Mouse (Mus musculus) cerebral cortex, adult 2 months (tissue): Measurements from ENCODE around the gene Cdca8.

Experiments
- WGBS: fragments of 180-500 bp; shearing (Covaris S2); methylation state at CpG from one replicate; pipeline ENCODE4 v1.1.7; 2018; 5-methylcytosine and 5-hydroxymethylcytosine counted together

Gene Cdca8

DNA sequence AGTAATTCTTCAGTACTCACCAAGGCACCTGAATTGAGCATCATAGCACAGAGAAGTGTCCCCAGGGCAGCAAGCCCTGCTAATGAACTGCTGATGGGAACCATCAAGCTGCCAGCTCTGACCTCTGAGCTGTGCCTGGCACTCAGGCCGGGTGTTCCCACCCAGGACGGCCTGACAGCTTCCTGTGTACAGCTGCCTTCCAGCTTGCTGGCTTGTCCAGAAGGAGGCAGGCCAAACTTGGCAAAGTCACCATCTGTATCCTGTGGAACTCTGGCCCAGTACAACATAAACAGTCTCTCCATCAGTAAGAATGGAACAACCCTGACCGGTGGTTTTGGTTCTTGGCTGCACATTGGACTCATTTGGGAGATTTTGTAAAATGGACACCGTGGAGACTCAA lies 14.4 kb upstream of the Cdca8 start:
- WGBS, result 50% methylated on average over 4 of the region's 4 CpGs

DNA sequence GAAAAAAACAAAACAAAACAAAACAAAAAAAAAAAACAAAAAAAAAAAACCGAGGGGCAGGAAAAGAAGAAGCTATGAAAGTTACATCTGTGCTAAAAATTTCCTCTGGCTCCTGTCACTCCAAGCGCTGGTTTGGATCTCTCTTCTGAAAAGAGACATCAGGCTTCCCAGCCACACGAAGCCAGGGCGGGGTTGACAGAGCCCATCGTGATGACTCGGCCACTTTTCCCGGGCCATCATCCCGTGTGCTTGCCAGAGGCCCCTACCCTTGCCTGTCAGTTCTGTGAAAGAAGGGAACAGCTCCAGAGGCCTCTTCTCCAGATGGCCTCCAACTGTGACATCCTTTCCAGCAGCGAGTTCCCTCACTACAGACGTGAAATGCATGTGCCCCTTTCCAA lies 11.9 kb upstream of the Cdca8 start:
- WGBS, result 52% methylated on average over 10 of the region's 10 CpGs

DNA sequence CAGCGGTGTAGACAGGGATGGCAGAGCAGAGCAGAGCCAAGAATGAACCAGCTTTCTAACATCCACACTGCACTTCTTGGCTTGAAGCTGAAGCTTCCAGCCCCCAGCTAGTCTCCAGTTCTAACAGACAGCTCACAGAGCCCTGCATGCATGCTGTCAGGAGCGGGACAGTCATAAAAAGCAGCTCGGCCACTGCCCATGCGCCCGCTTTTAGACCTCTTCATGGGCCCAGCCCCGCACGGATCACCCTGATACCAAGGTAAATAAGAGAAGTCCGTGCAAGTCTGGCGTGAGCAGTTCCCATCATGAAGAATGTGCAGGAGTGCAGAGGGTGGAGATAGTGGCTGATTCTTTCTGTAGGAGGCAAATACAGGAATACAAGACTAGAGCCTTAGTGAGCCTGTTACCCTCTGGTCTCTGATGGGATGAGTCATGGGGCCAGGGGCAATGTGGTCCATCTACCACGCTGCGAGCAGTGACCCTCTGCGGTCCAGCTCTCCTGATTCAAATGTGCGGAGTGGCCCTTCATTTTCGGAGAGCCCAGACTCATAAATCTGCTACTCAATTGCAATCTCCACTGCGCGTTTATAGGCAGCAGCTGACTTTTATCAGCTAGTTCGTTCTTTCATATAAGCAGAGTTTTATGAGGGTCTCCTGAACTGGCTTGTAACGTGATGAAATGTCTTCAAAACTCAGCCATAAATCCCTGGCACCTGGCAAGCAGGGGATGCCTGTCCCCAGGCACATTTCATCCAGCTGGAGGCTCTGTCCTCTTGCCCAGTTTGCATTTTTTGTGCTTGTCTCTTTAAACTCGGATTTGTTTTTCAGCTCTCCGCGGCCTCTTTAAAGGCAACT lies 11.3 kb upstream of the Cdca8 start:
- WGBS, result 82% methylated on average over 21 of the region's 21 CpGs

DNA sequence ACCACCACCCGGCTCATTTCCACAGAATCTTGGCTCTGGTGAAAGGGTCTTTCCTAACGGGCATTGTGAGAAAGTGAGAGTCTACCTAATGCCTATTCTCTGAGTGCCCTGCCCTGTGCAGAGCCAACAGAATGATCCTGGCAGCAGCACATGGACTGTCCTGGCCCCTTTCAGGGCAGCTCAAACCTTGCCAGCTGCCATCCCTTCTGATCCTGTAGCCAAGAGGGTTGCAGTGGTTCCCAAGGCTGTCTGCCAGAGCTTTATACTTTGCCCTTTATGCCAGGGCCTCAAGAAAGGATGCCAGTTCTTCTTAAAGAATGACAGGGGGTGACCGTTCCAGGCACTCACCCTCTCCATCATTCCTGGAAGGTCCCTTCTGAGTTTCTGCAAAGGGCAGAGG lies 10.4 kb upstream of the Cdca8 start:
- 76% methylated on average over 3 of the region's 3 CpGs for WGBS

DNA sequence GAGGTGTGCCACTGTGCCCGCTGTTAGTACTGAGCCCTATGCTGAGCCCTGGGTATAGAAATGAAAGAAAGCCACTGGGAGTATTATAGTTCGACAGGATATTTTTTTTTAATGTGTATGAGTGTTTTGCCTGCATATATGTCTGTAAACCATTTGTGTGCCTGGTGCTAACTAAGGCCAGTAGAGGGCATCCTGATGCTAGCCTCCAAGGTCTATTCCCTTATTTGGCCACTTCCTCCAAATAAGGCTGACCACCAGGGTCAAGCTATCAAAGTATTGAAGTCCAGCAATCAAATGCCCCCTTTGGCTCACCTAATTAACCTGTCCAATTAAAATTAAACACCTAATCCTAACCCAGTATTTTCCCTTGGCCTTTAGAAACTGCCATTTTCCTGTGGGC lies 5.8 kb upstream of the Cdca8 start:
- WGBS, result 64% methylated on average over 2 of the region's 2 CpGs

DNA sequence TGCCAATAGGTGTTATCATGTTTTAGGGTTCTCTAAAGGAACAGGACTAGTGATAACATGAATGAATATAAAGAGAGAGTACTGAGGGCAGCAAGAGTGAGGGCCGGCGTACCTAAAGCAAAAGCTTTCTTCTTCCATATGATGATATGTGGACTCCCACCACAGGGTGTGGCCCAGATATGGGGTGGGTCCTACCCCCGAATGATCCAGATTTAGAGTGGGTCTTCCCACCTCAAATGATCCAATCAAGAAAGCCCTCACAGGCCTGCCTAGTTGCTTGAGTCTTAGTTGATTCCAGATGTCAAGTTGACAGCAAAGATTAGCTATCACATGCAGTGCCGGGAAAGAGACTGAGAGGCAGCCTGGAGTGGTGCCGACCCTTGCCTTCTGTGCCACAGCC lies 4.7 kb upstream of the Cdca8 start:
- WGBS, result 82% methylated on average over 5 of the region's 5 CpGs

DNA sequence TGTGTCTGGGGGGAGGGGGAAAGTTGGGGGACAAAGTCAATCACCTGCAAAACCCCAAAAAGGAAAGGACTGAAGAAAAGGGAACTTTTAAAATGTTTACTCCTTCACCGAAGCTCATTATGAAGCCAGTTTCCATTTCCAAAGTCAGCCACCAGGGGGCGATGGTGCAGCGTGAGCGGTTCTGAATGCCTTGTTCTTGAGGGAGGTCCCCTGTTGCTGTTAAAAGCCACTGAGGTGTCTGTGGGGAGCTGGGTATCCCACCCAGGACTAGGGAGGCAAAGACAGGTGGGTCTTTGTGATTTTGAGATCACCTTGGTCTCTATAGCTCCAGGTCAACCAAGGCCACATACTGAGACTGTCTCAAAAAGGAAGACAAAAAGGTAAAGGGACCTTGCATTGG lies 3.9 kb upstream of the Cdca8 start:
- 2% methylated on average over 4 of the region's 4 CpGs for WGBS

DNA sequence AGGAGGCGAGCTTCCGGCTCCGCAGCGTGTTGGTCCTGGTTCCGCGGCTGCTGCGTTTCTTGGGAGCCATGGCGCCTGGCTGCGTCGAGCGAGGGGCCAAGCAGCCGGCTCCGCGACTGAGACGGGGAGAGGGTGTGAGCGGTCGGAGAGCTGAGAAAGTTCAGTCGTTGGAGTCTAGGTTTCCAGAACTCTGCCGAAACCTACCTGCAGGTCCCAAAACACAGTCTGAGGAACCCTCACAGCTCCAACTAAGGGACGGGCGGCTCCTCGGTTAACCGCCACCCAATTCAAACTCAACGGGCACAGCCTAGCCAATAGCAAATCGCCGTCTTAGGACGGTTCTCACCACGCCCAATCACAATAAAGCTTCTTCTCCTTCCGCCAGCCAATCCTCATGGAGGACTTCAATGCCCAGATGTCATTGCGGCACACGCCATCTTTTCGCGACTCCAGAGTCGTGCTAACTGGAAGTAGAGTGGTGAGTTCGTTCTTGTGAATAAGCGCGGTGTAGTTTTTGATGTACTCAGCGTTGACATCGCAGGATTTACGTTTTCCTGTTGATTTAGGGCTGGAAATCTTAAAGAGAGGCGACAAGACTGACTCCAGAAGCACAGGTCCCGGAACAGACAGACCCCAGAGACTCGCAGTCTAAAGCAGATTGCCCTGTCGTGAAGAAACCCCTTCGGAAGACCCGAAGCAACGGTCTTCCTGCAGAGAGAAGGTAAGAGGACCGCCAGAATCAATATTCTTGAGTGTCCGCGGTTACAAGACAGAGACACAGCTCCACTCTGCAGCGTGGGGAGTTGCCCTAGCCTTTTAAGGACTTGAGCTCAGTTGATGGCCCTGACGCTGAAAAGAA lies 2.3 kb downstream of the Cdca8 start, which contains the start of gene 9930104L06Rik:
TSS of gene 9930104L06Rik (plus strand) at position 436 of the 859 bp plus-strand sequence.
- under 1% methylated on average over 52 of the region's 52 CpGs for WGBS

DNA sequence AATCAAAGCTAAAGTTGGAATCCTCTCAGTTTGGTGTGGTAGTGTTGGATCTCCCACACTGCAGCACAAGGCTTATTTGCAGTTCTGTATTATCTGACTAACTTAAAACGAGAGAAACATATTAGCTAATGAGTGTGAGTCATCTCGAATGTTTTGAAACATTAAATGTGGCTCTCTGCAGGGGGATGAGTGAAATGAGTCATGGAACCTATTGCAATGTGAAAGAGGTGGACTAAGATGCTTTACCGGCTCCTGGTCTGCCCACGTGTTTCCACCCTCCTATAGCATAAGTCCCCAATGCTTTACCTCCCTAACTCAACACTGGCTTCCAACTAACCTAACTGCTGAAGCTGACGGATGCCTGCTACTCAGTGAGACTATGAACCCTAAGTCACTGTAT lies 11.0 kb downstream of the Cdca8 start:
- WGBS, result 75% methylated on average over 5 of the region's 5 CpGs

DNA sequence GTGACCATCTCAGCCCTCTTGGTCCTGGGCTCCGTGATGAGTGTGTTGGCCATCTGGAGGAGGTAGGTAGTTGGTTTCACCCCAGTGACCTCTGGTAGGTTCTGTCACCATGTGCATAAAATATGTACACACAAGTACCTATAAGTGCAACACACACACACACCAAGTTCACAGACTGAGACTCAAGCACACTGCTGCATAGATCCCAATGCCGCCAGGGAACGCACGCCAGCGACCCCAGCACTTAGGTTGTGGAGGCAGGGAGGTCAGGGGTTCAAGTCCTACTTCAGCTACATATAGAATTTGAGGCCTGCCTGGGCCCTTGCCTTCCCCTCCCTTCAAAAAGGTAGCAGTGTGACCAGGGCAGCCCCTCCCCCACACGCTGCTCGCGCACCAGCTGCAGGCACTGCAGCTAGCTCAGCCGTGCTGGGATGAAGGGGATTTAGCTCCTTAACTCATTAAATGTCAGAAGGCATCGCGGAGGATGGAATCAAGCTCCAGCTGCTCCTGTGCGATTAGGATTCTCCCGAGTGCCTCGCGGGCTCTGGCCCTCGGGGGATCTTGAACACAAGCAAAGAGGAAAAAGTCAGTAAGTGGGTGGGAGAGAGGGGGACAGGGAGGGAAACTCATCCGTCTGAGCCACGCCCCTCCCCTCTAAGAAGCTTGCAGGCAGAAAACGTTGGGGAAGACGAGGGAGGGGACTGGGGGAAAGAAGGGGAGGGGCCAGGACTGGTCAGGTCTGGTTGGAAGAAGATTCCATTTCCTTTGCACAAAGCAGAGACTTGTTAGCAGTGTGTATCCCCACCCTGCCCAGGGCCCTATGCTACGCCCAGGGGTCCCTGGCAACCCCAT lies 32.9 kb downstream of the Cdca8 start:
- 22% methylated on average over 21 of the region's 21 CpGs for WGBS

DNA sequence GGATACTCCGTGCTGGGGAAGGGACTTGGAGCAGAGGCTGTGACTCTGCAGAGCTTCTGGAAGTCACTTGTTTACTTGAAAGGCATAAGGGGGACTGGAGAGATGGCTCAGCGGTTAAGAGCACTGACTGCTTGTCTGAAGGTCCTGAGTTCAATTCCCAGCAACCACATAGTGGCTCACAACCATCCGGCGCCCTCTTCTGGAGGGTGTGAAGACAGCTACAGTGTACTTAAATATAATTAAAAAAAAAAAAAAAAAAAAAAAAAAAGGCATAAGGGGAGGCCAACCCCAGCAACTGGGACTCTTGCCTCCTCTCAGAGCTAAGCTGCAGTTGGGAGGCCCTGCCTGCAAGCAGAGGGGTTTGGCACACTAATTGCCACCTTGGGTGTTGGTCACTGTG lies 33.7 kb downstream of the Cdca8 start:
- WGBS, result 77% methylated on average over 4 of the region's 4 CpGs

DNA sequence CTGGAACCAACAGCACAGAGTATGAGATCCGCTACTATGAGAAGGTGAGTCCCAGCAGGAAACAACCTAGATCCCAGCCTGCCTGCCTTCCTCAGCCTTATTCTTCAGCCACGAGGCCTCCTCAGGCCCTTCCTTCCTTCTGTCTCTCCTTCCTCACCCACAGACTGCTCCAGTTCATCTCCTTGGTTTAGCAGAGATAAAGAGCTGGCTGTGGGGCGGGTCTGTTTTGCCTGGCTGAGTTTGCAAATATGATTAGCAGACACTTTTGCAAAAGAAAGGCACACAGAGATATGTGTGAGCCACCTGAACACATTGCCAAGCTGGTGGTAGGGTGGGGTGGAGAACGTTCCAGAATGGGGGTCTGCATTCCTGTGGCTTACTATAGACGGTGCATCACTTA lies 39.2 kb downstream of the Cdca8 start:
- WGBS, result 74% methylated on average over 5 of the region's 5 CpGs

DNA sequence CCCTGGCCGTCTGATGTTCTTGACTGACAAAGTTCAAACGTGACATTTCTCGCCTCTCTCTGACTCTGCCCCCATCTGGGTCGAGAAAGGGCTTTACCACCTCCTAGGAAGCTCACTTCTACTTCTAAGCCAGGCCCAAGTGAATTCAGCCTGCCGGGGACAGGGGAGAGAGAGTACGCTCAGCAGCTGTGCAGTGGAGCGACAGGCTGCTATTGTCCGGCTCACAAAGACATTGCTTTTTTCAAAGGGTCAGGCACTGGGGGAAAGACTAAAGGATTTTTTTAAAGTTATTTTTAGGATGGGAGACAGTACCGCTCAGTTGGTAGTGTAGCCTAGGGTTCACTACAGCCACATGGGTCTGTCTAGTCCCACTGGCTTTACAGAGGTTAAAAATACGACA lies 40.7 kb downstream of the Cdca8 start:
- WGBS, result 60% methylated on average over 10 of the region's 10 CpGs

DNA sequence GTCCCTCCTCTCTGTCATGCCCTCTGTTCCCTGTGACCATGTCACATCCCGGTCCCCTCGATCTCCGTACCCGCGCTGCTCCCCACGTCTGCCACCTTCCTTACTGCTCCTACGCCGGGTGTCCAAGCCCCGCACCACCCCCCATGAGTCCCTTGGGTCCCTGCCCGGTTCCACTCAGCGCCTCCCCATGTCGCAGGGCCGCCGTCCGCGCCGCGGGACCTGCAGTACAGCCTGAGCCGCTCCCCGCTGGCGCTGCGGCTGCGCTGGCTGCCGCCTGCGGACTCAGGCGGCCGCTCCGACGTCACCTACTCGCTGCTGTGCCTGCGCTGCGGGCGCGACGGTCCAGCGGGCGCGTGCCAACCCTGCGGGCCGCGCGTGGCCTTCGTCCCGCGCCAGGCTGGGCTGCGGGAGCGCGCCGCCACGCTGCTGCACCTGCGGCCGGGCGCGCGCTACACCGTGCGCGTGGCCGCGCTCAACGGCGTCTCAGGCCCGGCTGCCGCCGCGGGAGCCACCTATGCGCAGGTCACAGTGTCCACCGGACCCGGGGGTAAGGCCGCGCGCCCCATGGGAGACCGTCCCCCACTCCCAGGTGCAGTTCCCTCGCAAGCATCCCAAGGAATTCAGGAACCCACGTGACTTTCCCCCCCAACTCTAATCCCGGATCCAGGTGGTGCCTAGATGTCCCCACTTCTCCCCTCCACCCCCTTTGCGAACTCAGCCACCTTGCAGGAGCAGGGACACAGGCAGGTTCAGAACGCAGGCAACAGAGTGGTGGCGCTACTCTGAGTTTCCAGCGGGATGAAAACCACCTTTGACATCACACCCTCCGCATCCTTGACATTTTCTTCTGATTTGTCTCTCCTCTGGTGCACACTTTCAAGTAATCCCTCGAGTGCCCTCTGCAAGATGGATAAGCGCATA lies 44.3 kb downstream of the Cdca8 start:
- 2% methylated on average over 83 of the region's 83 CpGs for WGBS

DNA sequence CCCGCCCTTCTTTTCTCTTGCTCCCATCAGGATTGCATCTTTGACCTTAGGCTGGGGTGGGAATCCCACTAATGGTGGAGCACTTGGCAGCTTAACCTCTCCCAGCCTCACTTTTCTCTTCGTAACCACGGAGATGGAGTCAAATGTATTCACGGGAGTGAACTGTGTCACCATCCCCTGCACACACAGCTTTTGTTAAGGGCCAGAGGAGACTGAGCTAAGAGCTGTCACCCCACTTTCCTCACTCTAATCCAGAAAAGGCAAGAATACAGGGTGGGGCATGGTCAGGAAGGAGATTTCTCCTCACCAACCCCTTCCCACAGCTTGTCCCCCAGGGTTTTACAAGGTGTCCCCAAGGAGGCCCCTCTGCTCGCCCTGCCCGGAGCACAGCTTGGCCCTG lies 45.3 kb downstream of the Cdca8 start:
- WGBS, result 35% methylated on average over 6 of the region's 6 CpGs

DNA sequence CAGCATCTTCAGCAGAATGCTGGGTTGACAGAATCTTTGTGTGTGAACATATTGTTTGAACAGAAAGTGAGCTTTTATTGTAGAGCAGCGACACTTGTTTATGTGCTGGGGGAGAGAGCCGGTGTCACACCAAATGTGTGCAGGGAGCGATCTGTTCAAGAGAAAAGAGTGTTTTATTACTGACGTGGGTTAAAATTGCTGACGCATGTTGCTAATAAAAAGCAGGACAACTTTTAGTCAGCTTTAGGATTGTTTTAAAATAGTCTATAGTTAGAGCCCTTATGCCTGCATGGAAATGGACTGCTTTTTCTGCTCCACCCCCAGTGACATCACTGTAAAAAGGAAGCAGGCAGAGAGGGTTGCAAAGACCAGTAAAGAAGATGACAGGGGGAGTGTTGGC lies 48.3 kb downstream of the Cdca8 start:
- WGBS, result 33% methylated on average over 5 of the region's 5 CpGs

DNA sequence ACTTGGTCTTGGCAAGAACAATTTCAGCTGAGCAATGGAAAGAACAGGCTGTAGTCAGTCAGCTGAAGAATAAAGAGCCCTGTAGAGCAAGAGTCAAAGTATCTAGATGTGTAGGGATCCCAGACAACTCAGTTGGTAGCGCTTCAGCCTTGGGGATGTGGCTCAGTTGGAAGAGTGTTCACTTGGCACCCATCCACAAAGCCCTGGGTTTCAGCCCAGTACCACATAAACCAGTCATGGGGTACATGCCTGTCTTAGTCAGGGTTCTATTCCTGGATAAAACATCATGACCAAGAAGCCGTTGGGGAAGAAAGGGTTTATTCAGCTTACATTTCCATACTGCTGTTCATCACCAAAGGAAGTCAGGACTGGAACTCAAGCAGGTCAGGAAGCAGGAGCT lies 49.2 kb downstream of the Cdca8 start:
- 42% methylated on average over 2 of the region's 2 CpGs for WGBS

DNA sequence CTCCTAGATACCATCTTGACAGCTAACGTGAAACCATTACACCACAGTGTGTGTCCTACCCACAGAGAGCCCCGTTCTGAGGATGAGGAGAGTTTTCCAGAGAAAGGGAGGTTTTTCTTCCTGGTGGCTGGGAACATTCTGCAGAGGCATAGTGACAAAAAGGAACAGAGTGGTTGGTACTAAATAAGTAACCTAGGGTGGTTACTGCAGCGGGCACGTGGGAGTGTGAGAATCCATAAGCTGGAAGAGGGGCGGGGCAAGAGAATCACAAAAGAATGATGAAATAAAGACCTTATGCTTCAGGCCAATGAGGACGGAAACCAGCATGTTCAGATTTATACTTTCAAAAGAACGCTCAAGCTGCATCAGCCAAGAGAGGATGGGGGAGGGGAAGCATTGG lies 50.4 kb downstream of the Cdca8 start:
- WGBS, result 41% methylated on average over 7 of the region's 7 CpGs

DNA sequence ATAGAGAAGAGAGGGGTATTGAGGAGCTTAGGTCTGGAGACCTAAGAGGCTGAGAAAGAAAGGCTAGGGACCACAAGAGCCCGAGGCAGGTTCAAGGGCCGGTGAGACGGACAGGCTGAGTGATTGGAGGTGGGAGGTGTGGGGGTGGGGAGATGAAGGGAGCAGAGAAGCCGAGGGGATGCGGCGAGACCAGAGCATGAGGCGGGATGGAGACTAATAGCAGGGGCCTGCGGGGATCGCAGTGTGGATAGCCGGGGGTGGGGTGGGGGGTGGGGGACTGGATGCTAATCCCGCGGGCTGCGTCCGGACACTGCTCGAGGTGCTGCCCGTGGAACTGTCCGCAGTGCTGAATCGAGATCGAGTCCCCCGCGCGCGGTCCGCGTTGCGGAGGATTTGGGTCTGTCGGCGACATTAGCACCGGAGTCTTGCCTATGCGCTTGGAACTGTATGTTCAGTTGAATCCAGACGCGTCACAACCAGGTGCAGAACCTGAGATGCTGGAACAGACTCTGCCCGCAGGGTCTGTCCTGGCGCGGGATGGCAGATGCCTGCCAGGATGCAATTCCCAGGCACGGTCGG lies 56.9 kb downstream of the Cdca8 start:
- 2% methylated on average over 37 of the region's 37 CpGs for WGBS

DNA sequence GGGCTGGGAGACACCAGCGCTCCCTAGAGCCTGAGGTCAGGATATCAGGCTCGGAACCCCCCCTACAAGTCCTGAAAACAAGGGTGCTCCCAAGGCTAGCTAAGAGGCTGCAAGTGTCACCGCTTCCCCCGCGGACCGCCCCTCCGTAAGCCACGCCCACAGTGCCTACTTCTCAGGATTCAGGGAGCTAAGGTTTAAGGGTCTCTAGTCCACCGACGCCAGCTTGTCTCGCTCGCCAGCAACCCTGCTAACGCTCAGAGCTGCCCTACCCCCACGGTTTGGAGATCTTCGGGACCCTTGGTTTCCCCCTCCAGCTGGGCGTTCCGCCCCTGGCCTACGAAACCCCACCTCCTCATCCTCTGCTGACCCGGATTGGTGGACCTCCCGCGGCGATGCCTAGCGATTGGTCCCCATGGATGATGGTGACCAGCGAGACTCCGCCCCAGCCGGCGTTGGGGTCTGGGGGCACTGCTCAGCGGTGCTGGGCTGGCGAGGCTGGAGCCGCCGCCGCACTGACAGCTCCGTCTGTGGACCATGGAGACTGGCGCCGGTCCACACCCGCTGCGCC lies 57.7 kb downstream of the Cdca8 start:
- WGBS, result 1% methylated on average over 37 of the region's 37 CpGs
